Mouse (Mus musculus) layer of hippocampus, adult 9-11 months (tissue): ENCODE measurements at regions not wholly inside any gene's neighbourhood (a gene's known extent, or its start where the extent isn't known, plus 50 kb on each side); places are given as distances from the start of the nearest gene placed in this dataset.

ENCODE experiments used
- DNase-seq: peaks from one replicate; pipeline ENCODE4 v3.0.0; 2022

DNA sequence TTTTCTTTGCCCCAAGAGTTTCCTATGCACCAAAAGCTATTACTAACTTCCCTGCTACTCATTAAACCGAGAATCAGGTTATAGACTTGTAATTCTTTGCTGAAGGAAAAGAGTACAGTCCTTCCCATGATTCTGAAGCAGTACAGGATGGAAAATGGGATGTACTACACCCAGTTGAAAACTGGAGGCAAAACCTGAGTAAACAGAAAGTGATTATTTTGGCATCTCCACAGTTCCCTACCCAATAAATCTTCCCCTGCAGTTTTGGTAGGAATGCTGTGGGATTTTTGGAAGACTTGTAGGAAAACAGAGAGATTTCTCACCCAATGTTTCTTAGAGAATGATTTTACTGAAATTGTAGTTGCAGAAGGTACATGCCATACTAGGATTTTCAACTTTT is 268.5 kb downstream of the Dio2 start:
- DNase-seq: no peak

DNA sequence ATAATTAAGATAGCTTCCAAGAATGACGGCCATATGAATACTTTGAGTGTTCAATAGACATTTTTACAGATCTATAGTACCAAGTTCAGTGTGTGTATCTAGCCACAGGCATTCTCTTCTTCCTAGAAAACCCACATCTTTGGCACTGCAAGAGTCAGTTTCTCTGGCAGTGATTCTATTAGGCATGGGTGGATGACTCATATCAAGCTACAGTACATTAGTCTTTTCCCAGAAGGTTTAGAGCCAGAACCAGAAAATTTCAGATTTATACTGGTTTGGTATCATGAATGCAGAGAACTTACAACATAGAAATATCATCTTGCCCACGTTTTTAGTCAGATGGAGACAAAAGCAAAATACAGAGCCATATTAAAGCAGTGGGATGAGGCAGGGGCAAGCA is 278.1 kb downstream of the Dio2 start:
- peak; percentile 20 for DNase-seq

DNA sequence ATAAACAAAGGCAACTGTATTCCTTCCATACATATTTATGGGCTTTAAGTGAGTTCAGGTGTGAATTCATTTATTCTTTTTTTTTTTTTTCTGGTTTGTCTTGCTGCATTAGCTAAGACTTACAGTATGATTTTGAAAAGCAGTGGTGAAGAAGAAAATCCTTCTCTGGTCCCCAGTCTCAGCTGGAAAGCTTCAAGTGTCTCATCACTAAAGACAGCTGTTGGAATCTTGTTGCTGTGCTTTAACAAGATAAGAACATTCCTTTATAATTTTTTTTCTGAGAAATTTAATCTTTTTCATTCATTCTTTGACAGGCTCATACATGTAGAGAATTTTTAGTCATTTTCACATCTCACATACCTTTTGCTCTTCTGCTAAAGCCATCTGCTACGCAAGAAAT is 297.6 kb downstream of the Dio2 start:
- no peak for DNase-seq

DNA sequence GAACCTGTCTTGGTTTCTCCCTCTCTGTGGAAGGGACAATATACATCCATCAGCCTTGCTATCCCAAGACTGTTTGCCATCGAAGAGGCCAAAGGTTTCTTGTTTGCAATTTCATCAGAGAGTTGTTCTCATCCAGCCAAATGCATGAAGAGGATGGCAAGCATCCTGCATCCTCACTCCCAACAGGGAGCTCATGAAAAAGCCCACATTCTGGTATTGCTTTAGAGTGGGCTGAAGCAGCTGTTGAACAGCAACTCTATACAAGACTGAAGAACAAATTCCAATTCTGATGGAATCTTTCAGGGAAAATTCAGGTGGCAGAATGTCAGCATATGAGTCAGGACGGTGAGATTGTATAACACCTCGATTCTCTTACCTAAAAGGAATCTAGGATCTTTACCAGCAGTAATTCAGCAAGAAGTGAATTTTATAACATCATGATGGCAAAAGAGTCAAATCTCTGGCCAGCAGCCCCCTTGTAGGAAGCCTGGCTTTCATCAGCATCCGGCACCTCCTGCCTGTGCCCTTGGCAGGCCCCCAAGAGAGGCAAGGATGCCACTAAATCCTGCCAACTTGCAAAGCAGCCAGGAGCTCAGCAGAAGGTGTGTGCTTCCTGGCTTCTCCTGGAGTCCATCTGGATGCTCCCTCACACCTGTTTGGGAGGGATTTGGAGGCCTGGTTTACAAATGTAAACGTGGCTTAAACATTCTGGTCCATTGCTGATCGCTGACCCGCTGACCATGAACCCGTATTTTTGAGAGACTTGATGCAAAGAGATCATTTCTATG is 312.8 kb downstream of the Dio2 start:
- peak; percentile 67 for DNase-seq

DNA sequence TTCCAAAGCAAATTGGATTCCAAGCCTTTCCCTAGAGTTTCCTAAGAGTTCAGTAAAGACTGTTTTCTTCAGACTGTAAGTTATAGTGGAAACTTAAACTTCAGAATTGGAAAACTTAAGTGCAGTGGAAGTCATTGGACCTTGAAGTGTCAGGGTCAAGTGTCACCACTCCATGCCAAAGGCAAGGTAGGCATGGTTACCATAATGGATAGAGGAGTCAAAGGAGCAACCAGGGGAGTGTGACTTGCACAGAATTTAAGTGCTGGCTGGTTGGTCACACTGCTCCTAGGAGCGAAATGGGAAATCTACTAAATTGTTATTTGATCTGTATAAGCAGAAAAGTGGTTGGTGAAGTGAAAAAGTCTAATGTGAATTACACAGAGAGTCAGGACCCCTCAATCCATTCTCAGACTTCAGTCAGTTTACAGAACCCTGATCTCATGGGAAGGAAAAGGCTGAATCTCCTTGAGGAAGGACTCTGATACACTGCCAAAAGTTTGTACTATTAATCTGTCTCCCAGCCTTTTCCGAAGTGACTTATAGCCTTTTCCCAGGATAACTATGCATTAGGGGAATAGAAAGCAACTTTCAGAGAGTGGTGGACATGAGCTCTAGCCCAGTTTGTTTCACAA is 320.5 kb downstream of the Dio2 start:
- no peak for DNase-seq

DNA sequence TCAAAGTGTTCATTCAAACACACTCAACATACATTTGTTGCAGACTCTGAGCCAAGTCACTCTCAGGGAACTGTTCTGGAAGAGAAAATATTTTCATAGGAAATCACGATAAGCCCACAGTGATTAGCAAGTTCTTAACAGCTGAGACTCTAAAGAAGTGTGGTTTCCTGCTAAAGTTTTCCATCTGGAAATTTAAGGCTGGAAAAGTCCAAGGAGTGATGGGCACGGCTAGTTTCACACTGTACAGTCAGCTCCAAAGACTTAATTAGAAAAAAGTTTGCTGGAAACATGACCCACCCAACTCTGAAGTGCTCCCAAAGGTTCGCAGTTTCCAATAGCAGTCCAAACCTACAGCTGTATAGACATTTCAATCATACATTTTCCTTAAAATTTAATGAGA is 329.5 kb downstream of the Dio2 start:
- DNase-seq: no peak

DNA sequence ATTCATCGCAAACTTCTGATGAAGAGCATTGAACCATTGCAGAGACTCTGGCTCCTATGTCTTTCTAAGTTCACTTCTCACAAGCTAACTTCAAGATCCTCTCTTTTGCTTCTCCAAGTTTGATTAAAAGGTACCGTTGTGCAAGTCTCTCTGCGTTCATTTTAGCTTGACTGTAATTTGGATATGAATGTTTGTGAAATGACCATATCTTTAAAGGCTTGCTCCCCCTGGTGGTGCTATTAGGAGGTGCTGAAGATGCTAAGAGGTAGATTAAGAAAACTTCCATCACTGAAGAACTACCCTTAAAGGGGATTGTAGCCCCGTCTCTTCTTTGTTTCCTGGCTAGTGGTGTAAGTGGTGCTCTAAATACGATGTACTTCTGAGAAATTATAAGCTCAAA is 339.7 kb downstream of the Dio2 start:
- DNase-seq: peak; percentile 12
